Mouse (Mus musculus): ENCODE measurements at regions not wholly inside any gene's neighbourhood (a gene's known extent, or its start where the extent isn't known, plus 50 kb on each side); places are given as distances from the start of the nearest gene placed in this dataset.
A peak's percentile ranks its signal among the peaks of the same experiment; 100 is the strongest.
"Not testable (repeated sequence)": the region's sequence is repeated elsewhere in the genome, so short reads cannot be mapped to it uniquely, and the experiment has no call there.

- peak; percentile 37 for DNase-seq
These were observed 52.6 kb upstream of the Klf14 start for GRCm38 (mm10) chr6:31011407-31012020.

GRCm38 (mm10) chr6:31016566-31016965, 57.7 kb upstream of the Klf14 start:
- DNase-seq, result no peak

DNA sequence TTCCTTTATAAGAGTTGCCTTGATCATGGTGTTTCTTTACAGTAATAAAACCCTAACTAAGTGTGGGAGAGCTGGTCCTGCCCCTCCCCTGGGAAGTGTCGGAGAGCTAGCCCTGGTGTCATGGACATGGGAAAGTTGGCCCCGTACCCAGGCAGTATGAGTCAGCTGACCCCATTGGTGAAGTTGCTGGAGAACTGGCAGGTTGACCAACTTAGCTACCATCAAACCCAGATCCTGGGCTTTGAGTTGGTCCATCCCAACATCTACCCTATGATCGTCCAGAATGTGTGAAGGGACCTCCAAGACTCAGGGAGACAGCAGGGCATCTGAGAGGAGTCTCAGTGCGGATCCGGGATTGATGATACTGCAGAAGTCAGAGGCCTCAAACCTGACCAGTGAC, 62.9 kb upstream of the Klf14 start:
- DNase-seq, result no peak

DNA sequence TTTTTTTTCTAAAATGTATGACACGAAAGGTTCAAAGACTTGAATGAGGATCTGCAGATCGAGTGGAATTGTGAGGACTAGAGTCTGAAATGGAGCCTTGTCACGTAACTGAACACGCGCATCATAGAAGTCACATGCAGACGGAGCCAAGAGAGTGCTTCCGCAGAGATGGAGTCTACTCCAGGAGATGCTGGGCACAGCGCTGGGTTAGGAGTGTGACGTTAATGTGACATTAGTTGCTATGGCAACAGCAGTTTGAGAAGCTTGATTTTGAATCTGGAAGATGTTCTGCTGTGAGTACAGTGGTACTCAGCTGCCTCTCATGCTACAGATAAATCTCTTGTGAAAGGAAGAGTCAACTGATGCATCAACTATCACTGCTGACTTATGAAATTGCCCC, 70.9 kb upstream of the Klf14 start:
- DNase-seq, result peak; percentile 65

DNA sequence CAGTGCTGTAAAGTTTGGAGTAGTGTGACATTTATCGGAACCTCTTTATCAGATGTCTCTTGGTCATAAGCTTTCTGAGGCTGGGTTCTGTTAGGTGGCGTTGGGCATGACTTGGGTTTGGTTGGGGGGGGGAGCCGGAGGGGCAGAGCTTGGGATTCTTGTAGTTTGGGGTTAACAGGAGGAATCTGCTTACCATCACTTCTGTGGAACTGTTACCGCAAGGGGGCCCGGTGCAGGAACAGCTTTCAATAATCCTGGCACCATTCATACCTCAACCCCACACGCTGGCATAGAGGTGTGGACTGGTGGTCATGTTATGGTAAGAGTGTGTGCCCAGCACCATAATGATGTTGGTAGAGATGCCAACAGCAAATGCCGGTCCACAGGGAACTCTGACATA, 72.1 kb upstream of the Klf14 start:
- DNase-seq, result no peak

DNA sequence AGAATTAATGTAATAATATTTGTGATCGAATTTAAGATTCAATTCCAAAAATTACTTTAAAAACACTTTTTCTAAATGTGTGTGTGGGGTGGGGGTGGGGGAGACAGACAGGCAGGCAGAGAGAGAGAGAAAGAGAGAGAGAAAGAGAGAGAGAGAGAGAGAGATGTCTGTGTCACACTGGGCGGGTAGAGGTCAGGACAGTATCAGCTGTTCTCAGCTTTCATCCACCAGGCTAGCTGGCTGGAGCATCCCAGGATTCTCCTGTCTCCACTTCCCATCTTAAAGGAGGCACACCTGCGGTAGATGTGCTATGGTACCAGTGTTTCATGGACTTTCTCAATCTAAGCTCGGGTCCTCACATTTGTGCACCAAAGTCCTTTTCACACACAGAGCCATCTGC, 73.3 kb upstream of the Klf14 start:
- DNase-seq, result no peak

GRCm38 (mm10) chr6:31032980-31033608, 74.2 kb upstream of the Klf14 start:
- DNase-seq, result no peak

- DNase-seq, result no peak
These were observed 75.9 kb upstream of the Klf14 start for GRCm38 (mm10) chr6:31034796-31035195.

DNA sequence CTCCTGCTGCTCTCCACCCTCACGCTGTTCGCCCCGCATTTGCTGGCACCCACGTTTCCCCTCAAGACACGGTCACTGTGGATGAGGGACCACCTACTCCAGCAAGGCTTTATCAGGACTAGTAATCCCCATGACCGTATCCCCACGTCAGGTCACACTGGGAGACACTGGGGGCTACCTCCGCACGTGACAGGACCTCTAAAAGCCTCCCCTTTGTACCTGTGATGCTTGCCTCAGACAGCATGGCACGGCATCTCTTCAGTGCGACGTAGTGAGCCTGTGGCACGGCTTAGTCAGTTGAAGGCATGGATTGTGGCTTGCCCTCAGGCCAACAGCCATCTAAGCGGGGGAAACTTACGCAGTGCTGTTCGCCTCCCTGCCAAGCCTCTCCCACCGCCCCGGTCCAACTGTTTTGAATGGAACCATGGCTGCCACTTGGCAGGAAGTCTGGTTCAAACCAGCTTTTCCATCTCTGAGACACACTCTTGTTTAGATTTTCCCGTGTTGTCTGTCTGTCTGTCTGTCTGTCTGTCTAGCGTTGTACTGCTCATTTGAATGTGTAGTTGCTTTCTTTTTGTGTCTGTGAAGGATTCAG, 79.0 kb upstream of the Klf14 start:
- no peak for DNase-seq

DNA sequence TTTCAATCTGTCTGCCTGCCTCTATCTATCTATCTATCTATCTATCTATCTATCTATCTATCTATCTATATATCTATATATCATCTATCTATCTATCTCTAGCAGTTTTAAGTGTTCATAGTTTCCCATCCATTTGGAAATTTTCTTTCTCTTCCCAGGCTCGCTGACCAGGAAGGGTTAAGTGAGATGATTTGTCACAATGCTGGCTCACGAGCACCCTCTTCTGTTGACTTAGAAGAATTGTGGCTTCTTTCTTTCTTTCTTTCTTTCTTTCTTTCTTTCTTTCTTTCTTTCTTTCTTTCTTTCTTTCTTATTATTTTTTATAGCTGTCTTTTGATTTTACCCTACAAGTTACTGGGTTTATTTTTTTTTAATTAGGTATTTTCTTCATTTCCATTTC, 79.6 kb upstream of the Klf14 start:
- not testable (repeated sequence) for DNase-seq

DNA sequence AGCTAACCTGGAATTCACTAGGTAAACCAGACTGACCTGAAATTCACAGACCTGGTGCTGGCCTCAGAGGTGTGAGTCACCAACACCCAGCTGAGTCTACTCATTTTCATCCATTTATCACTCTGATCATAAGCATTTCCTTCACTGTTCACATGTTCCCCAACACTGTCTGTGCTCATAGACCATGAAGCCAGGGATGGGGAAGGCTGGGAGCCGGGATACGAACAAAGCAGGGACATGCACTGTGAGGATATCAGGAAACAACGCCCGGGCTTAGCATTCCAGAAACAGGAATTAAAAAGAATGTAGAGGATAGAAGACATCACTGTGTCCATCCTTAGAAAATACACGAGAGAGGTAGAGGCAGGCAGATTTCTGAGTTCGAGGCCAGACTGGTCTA, 80.6 kb upstream of the Klf14 start:
- no peak for DNase-seq

DNA sequence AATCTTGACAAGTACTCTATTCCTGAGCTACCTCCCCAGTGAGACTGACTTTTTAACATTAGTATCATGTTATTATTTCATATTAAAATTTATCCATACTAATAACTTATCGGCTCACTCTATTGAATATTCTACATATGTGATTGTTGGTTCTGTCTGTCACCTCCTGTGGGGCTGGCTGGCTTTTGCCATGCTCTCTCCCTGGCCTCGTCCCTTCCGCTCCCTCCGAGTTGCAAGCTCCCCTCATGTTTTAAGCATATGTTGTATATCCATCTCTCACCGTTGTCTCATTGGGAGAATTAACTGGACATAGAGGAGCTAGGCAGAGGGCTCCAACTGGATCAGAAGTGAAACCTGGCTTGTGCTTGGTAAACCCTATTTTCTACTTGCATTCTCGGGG, 81.9 kb upstream of the Klf14 start:
- DNase-seq, result no peak

GRCm38 (mm10) chr6:31043368-31043767, 84.5 kb upstream of the Klf14 start:
- no peak for DNase-seq

GRCm38 (mm10) chr6:31043919-31044318, 85.0 kb upstream of the Klf14 start:
- no peak for DNase-seq

DNA sequence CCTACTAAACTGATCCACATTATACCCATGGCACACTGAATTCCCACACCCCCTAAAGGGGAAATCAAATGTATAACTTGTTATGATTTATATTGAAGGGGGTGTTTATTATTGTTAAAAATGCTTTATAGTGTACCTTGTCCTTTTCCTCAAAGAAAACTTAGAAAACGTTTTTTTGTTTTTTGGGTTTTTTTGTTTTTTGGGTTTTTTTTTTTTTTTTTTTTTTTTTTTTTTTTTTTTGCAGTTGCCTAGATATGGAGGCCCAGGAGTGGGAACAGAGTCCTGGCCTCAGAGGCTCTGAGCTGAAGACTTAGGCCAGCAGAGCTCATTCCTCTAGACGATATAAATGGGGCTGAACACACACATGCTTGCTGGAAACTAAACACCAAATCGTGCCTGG, 87.3 kb upstream of the Klf14 start:
- DNase-seq, result no peak

- DNase-seq, result no peak
These were observed 90.2 kb upstream of the Klf14 start for GRCm38 (mm10) chr6:31048920-31049576.

- no peak for DNase-seq
These were observed 92.0 kb upstream of the Klf14 start for GRCm38 (mm10) chr6:31050831-31051230.

GRCm38 (mm10) chr6:31051771-31052170, 92.9 kb upstream of the Klf14 start:
- DNase-seq, result no peak

- no peak for DNase-seq
These were observed 94.1 kb upstream of the Klf14 start for GRCm38 (mm10) chr6:31053003-31053402.

DNA sequence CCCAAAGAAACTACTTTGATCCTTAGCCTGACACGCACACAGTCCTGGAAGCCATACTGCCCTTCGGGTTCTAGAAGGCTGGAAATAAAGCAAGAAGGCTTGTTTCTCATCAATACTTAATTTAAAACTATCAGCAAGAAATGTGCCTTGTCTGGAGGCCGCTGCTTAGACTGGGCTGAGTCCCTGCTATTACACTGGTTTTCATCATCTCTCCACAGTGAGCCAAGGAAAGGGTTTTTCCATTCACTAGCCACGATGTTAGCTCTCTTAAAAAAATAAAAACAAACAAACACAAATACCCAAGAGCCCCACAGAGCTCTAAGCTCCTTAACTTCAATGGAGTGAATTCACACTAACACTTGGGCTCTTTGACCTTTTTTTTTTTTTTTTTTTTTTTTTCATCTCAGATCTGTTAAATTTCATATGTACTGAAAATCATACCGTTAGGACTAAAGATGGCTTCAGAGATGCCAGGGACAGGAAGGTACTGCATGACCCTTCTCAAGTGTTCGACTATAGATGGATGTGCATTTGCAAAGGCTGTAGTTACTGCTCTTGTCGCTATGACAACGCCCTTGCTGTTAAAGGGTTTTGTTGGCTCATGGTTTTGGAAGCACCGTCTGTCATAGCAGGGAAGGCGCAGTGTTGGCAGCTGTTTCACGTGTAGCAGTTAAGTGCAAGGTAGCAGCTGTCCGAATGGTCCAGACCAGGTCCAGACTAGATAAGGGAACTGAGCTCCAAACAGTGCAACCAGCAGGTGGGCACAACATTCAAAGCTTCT, 98.1 kb upstream of the Klf14 start:
- DNase-seq, result peak; percentile 49

GRCm38 (mm10) chr6:31058299-31058698, 99.4 kb upstream of the Klf14 start:
- no peak for DNase-seq

GRCm38 (mm10) chr6:31058961-31059360, 100.1 kb upstream of the Klf14 start:
- DNase-seq, result no peak

DNA sequence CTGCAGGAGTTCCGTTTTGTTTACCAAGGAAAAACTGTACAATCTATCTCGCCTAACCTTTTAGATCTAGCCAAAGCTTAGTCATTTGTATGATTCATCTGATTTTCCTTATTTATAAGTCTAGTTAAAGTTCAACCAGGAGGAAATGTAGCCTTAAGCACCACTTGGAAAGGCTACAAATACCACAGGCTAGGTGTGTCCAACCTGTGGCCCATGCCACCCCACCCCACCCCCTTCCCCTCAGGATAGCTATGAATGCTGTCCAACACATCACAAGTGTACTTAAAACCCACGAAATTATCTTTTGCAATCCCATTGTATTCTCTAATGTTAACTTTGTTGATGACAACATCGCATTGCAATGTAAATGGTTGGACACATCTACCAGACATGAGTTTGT, 102.9 kb upstream of the Klf14 start:
- no peak for DNase-seq

All from layer of hippocampus, adult 9-11 months (tissue).